Mouse (Mus musculus): ENCODE data around the gene Aurkb. TPM values are rescaled to one million over a fixed set of nuclear protein-coding genes. Genes with fewer than 3 reads are reported as not detected.

The Aurkb gene
- polyA plus RNA-seq, 1 experiment from 2014 or later, result 116 TPM

- 1% methylated on average over 18 of the region's 18 CpGs for WGBS (ENCODE audit: insufficient replicate concordance)
- Histone ChIP-seq H3K36me3 (no peaks in the 10 kb centered on the region), H3K27ac (peak overlapping the region; percentile 99), H3K9me3 (replicated peaks) (no peaks in the 10 kb centered on the region), H3K4me1 (replicated peaks) (peaks cover 58% of the 10 kb centered on the region), H3K4me2 (peak overlapping the region; percentile 84), H3K9ac (peak overlapping the region; percentile 84), H3K27me3 (no peaks in the 10 kb centered on the region), H3K4me3 (replicated peaks) (peak overlapping the region; percentile 70)
- ATAC-seq (ENCODE audit: low read depth), result peak; percentile 77
- peak; percentile 90 for DNase-seq
Measured at GRCm38 (mm10) chr11:69012071-69012601, 33.3 kb upstream of the Aurkb start.

- ATAC-seq (ENCODE audit: low read depth), result peak; percentile 91
- peak within 1 kb of the TSS; percentile 65 for H3K4me3 ChIP-seq (replicated peaks)
- peaks cover 55% of the 10 kb centered on the region for H3K4me1 ChIP-seq (replicated peaks)
- peak within 1 kb of the TSS; percentile 82 for H3K9ac ChIP-seq
- DNase-seq, result peak; percentile 90
- peak within 1 kb of the TSS; percentile 77 for H3K4me2 ChIP-seq
- under 1% methylated on average over 38 of the region's 38 CpGs for WGBS (ENCODE audit: insufficient replicate concordance)
- no peaks in the 10 kb centered on the region for H3K9me3 ChIP-seq (replicated peaks)
- H3K27ac ChIP-seq, result peak within 1 kb of the TSS; percentile 93
- H3K36me3 ChIP-seq, result 0 out of 2 replicates have a peak, but pooled peaks cover 3% of the 10 kb centered on the region
- H3K27me3 ChIP-seq, result no peaks in the 10 kb centered on the region
Measured at GRCm38 (mm10) chr11:69015644-69016441, 29.6 kb upstream of the Aurkb start, which contains the start of gene Ctc1. Gene Ctc1, plus strand, starts transcription at chr11:69015911.

GRCm38 (mm10) chr11:69016755-69017154 lies 28.7 kb upstream of the Aurkb start:
- H3K4me3 ChIP-seq (replicated peaks), result peak overlapping the region; percentile 65
- peak overlapping the region; percentile 82 for H3K9ac ChIP-seq
- ATAC-seq (ENCODE audit: low read depth), result no peak
- peak overlapping the region; percentile 77 for H3K4me2 ChIP-seq
- H3K27ac ChIP-seq, result peak overlapping the region; percentile 93
- no peaks in the 10 kb centered on the region for H3K9me3 ChIP-seq (replicated peaks)
- WGBS (ENCODE audit: insufficient replicate concordance), result 63% methylated on average over 3 of the region's 3 CpGs
- H3K36me3 ChIP-seq, result peaks cover 8% of the 10 kb centered on the region
- H3K27me3 ChIP-seq, result no peaks in the 10 kb centered on the region
- peaks cover 46% of the 10 kb centered on the region for H3K4me1 ChIP-seq (replicated peaks)
- DNase-seq, result no peak

GRCm38 (mm10) chr11:69020691-69021090 lies 24.8 kb upstream of the Aurkb start:
- Histone ChIP-seq H3K9me3 (replicated peaks) (no peaks in the 10 kb centered on the region), H3K27ac (no peak overlapping the region), H3K4me1 (replicated peaks) (peaks cover 20% of the 10 kb centered on the region), H3K27me3 (no peaks in the 10 kb centered on the region), H3K4me2 (no peak overlapping the region), H3K36me3 (peaks cover 46% of the 10 kb centered on the region), H3K9ac (no peak overlapping the region), H3K4me3 (replicated peaks) (no peak overlapping the region)
- DNase-seq, result no peak
- no peak for ATAC-seq (ENCODE audit: low read depth)

- H3K4me2 ChIP-seq, result no peak overlapping the region
- H3K9ac ChIP-seq, result no peak overlapping the region
- no peak for DNase-seq
- H3K4me3 ChIP-seq (replicated peaks), result no peak overlapping the region
- no peak for ATAC-seq (ENCODE audit: low read depth)
- H3K27ac ChIP-seq, result no peak overlapping the region
- H3K9me3 ChIP-seq (replicated peaks), result no peaks in the 10 kb centered on the region
- H3K36me3 ChIP-seq, result peaks cover 97% of the 10 kb centered on the region
- H3K4me1 ChIP-seq (replicated peaks), result no peaks in the 10 kb centered on the region
- H3K27me3 ChIP-seq, result no peaks in the 10 kb centered on the region
- WGBS (ENCODE audit: insufficient replicate concordance), result 89% methylated on average over 3 of the region's 3 CpGs
Measured at GRCm38 (mm10) chr11:69026562-69026961, 18.9 kb upstream of the Aurkb start.

DNA sequence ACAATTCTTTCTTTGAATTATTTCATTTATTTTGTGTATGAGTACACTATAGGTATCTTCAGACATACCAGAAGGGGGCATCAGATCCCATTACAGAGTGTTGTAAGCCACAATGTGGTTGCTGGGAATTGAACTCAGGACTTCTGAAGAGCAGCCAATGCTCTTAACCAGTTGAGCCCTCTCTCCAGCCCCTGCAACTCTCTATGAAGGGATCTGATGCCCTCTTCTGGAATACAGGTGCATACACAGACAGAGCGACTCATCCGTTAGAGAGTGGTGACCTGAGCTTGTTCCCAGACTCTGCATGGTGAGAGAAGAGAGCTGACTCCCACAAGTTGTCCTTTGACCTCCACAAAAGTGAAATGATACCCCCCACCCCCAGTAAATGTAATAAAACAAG lies 16.6 kb upstream of the Aurkb start:
- Histone ChIP-seq H3K9ac (no peak overlapping the region), H3K9me3 (replicated peaks) (no peaks in the 10 kb centered on the region), H3K36me3 (peaks cover 97% of the 10 kb centered on the region), H3K4me3 (replicated peaks) (no peak overlapping the region), H3K27ac (no peak overlapping the region), H3K4me1 (replicated peaks) (no peaks in the 10 kb centered on the region), H3K27me3 (no peaks in the 10 kb centered on the region), H3K4me2 (no peak overlapping the region)
- 65% methylated on average over 2 of the region's 2 CpGs for WGBS (ENCODE audit: insufficient replicate concordance)
- DNase-seq (no peak), ATAC-seq (ENCODE audit: low read depth) (peak; percentile 45; the same call in 1 of the 2 replicates)

DNA sequence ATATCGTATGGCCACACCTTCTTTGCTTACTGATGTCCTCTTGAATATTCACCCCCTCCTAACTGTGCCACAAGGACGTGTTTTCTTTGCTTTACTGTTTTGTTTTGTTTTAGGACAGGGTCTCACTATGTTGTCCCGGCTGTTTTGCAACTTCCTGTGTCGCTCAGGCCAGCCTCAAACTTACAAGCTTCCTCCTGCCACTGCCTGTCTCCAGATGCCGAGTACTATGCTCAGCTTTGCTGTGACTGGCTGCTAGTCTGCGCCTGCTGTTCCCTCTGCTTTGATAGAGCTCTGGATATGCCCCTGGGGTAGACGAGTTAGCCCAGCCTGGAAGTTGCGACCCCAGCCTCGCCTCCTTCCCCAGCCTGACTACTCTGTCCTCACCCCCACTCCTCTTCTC lies 11.9 kb upstream of the Aurkb start:
- H3K4me1 ChIP-seq (replicated peaks), result peaks cover 22% of the 10 kb centered on the region
- H3K27me3 ChIP-seq, result no peaks in the 10 kb centered on the region
- H3K4me2 ChIP-seq, result no peak overlapping the region
- 56% methylated on average over 9 of the region's 9 CpGs for WGBS (ENCODE audit: insufficient replicate concordance)
- H3K9me3 ChIP-seq (replicated peaks), result no peaks in the 10 kb centered on the region
- ATAC-seq (ENCODE audit: low read depth), result no peak
- no peak overlapping the region for H3K27ac ChIP-seq
- H3K9ac ChIP-seq, result no peak overlapping the region
- H3K36me3 ChIP-seq, result peaks cover 68% of the 10 kb centered on the region
- no peak overlapping the region for H3K4me3 ChIP-seq (replicated peaks)
- no peak for DNase-seq

DNA sequence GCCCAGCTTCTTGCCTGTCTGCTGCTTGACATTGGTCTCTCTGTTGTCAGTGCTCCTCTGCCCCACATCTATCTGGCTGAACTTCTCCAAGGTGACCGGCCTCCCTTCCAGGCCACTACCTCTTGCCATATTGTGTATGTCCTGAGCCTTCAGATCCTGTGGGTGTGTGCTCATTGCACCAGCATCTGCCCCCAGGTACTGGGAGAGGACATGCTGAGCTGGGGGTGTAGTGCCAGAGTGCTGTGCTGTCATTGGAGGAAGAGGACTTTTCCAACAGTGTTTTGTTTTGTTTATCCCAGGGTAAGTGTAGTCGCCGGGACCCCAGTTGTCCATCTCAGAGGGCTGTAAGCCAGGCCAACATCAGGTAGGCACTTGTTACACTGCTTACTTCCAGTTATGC lies 10.9 kb upstream of the Aurkb start:
- H3K27ac ChIP-seq, result no peak overlapping the region
- H3K27me3 ChIP-seq, result no peaks in the 10 kb centered on the region
- no peak for ATAC-seq (ENCODE audit: low read depth)
- no peak overlapping the region for H3K4me3 ChIP-seq (replicated peaks)
- H3K4me1 ChIP-seq (replicated peaks), result peaks cover 32% of the 10 kb centered on the region
- H3K4me2 ChIP-seq, result no peak overlapping the region
- H3K9ac ChIP-seq, result no peak overlapping the region
- no peak for DNase-seq
- 82% methylated on average over 3 of the region's 3 CpGs for WGBS (ENCODE audit: insufficient replicate concordance)
- peaks cover 58% of the 10 kb centered on the region for H3K36me3 ChIP-seq
- H3K9me3 ChIP-seq (replicated peaks), result no peaks in the 10 kb centered on the region

DNA sequence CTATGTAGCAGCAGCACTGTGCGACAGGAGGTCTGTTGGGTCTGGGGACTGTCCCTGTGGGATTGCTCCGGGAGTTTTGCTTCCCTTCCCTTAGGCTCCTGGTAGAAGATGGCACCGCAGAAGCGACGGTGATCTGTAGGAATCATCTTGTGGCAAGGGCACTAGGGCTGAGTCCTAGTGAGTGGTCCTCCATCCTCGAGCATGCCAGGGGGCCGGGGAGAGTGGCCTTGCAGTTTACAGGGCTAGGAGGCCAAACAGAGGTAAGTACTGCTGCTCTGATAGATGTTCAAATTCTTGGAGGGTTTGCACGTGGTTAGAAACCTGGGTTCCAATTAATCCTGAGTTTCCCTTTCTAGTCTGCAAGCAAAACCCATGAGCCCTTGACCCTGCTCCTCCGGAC lies 10.0 kb upstream of the Aurkb start:
- H3K36me3 ChIP-seq, result peaks cover 50% of the 10 kb centered on the region
- DNase-seq (no peak), ATAC-seq (ENCODE audit: low read depth) (no peak)
- H3K4me2 ChIP-seq, result peak overlapping the region; percentile 94
- H3K4me3 ChIP-seq (replicated peaks), result no peak overlapping the region
- peak overlapping the region; percentile 40; the same call in 1 of the 2 replicates for H3K27ac ChIP-seq
- H3K9me3 ChIP-seq (replicated peaks), result no peaks in the 10 kb centered on the region
- H3K9ac ChIP-seq, result 0 out of 2 replicates have a peak overlapping the region, but pooled peaks have one; percentile 30
- H3K27me3 ChIP-seq, result no peaks in the 10 kb centered on the region
- H3K4me1 ChIP-seq (replicated peaks), result peaks cover 35% of the 10 kb centered on the region
- WGBS (ENCODE audit: insufficient replicate concordance), result 80% methylated on average over 9 of the region's 9 CpGs

GRCm38 (mm10) chr11:69035849-69036248 lies 9.6 kb upstream of the Aurkb start:
- Histone ChIP-seq H3K4me1 (replicated peaks) (peaks cover 37% of the 10 kb centered on the region), H3K27ac (peak overlapping the region; percentile 40), H3K27me3 (no peaks in the 10 kb centered on the region), H3K9me3 (replicated peaks) (no peaks in the 10 kb centered on the region), H3K4me3 (replicated peaks) (peak overlapping the region; percentile 79), H3K4me2 (peak overlapping the region; percentile 94), H3K9ac (peak overlapping the region; percentile 39), H3K36me3 (peaks cover 45% of the 10 kb centered on the region)
- peak; percentile 81 for DNase-seq
- peak; percentile 40 for ATAC-seq (ENCODE audit: low read depth)
- 6% methylated on average over 8 of the region's 8 CpGs for WGBS (ENCODE audit: insufficient replicate concordance)

DNA sequence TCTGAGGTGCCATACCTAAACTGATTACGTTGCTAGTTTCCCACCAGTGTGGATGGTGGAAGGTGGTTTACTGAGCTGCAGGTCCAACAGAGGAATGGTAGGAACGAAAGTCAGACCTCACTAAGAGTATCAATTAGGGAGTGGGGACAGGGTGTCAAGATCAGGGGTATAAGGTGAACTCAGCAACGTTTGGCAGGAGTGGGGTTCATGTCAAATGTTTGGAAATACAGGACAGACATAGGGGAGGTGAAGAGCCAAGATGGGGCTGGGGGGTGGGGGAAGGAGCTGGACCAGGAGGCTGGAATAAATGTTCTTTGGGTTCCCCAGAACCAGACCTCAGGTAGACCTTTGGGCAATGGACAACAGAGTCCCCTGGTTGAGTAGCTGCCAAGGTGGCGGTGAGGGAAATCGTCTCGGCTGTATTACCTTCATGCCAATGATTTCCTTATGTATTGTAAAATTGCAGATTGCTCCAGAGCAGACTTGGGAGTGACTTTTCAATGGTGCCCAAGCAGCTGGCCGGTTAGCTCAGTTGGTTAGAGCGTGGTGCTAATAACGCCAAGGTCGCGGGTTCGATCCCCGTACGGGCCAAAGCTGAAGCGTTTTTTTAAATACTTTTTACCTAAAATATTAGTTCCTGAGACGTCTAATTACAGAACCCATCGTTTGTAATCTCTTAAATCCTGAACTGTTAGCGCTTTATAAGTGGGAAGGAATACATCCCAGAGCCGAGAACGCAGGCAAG lies 8.8 kb upstream of the Aurkb start:
- H3K27ac ChIP-seq, result peak overlapping the region; percentile 75
- H3K9me3 ChIP-seq (replicated peaks), result no peaks in the 10 kb centered on the region
- DNase-seq (peak; percentile 83), ATAC-seq (ENCODE audit: low read depth) (0 out of 2 replicates have a peak, but pooled peaks have one; percentile 16)
- peak overlapping the region; percentile 94 for H3K4me2 ChIP-seq
- H3K36me3 ChIP-seq, result peaks cover 37% of the 10 kb centered on the region
- 8% methylated on average over 20 of the region's 20 CpGs for WGBS (ENCODE audit: insufficient replicate concordance)
- peaks cover 39% of the 10 kb centered on the region for H3K4me1 ChIP-seq (replicated peaks)
- H3K27me3 ChIP-seq, result no peaks in the 10 kb centered on the region
- H3K4me3 ChIP-seq (replicated peaks), result peak overlapping the region; percentile 79
- peak overlapping the region; percentile 80 for H3K9ac ChIP-seq

Data from liver, embryonic 13.5 days (tissue).